Mouse (Mus musculus): ENCODE data around the gene Prok1.

DNA sequence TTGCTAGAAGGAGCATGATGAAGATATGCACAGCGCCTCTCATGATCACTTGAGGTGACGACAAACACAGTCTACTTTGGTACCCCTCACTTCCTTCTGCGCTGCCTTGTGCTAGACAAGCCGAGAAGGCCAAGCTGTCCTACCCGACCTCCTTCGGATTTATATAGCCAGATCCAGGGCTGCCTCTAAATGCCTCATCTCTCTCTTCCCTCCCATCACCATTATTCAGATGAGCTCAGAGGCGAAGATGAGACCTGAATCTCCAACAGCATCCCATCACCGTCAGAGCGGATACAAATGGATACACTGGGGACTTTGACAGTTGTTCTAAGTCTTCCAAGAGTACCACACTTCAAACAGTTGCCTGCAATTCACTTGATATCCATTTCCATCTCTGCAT lies at the start of gene Prok1:
- TF ChIP-seq POLR2A (IDR thresholded peaks at IDR 0.05; ENCODE audit: borderline replicate concordance, extremely low read depth, insufficient read depth, insufficient read length, poor library complexity, severe bottlenecking), result no peak
- TF ChIP-seq CTCF (IDR thresholded peaks at IDR 0.05; ENCODE audit: borderline replicate concordance, extremely low read depth, insufficient read depth, insufficient read length), result no peak

Data from brain, embryonic 14.5 days (tissue).